Mouse (Mus musculus): ENCODE measurements around the gene Olfr1189. TPM values are rescaled to one million over a fixed set of nuclear protein-coding genes. Genes with fewer than 3 reads are reported as not detected.
"Not testable (repeated sequence)": the region's sequence is repeated elsewhere in the genome, so short reads cannot be mapped to it uniquely, and the experiment has no call there.

Olfr1189 gene
- total RNA-seq (2014; fragmentation: Nextera tagmentation) (not detected in 2 replicates), total RNA-seq (2017) (not detected in 2 replicates)

- ATAC-seq (replicated peaks; ENCODE audit: low FRiP score, low TSS enrichment, poor library complexity, severe bottlenecking) = no peak
Measured at GRCm38 (mm10) chr2:88586154-88586553, at the start of gene Olfr1189. Olfr1189 (plus strand) TSS chr2:88586454.

- ATAC-seq (replicated peaks; ENCODE audit: low FRiP score, low TSS enrichment, poor library complexity, severe bottlenecking) = no peak
Measured at GRCm38 (mm10) chr2:88556635-88557034, 29.6 kb upstream of the Olfr1189 start, which contains the start of gene Olfr1188. Olfr1188 (plus strand) TSS chr2:88556935.

GRCm38 (mm10) chr2:88572696-88573095 is 13.6 kb upstream of the Olfr1189 start:
- ATAC-seq (replicated peaks; ENCODE audit: low FRiP score, low TSS enrichment, poor library complexity, severe bottlenecking) = not testable (repeated sequence)

GRCm38 (mm10) chr2:88640242-88640641 is 54.0 kb downstream of the Olfr1189 start, which contains the start of gene Olfr1191-ps1:
Olfr1191-ps1 (plus strand) TSS chr2:88640542.
- not testable (repeated sequence) for ATAC-seq (replicated peaks; ENCODE audit: low FRiP score, low TSS enrichment, poor library complexity, severe bottlenecking)

Other genes starting within 250 kb of the Olfr1189 start
- gene Olfr1176, start 249.7 kb upstream of the Olfr1189 start, total RNA-seq (2014; fragmentation: Nextera tagmentation) = not detected in 2 replicates
- not detected in 2 replicates for gene Olfr1176, start 249.7 kb upstream of the Olfr1189 start, total RNA-seq (2017)
- not detected in 2 replicates for gene Olfr1177-ps, start 240.0 kb upstream of the Olfr1189 start, total RNA-seq (2014; fragmentation: Nextera tagmentation)
- gene Olfr1177-ps, start 240.0 kb upstream of the Olfr1189 start, total RNA-seq (2017) = not detected in 2 replicates
- not detected in 2 replicates for gene Olfr1178, start 199.4 kb upstream of the Olfr1189 start, total RNA-seq (2014; fragmentation: Nextera tagmentation)
- not detected in 2 replicates for gene Olfr1178, start 199.4 kb upstream of the Olfr1189 start, total RNA-seq (2017)
- not detected in 2 replicates for gene Olfr1179, start 180.0 kb upstream of the Olfr1189 start, total RNA-seq (2014; fragmentation: Nextera tagmentation)
- gene Olfr1179, start 180.0 kb upstream of the Olfr1189 start, total RNA-seq (2017) = not detected in 2 replicates
- not detected in 2 replicates for gene Olfr1180, start 167.3 kb upstream of the Olfr1189 start, total RNA-seq (2014; fragmentation: Nextera tagmentation)
- gene Olfr1180, start 167.3 kb upstream of the Olfr1189 start, total RNA-seq (2017) = not detected in 2 replicates
- not detected in 2 replicates for gene Olfr1181, start 160.3 kb upstream of the Olfr1189 start, total RNA-seq (2014; fragmentation: Nextera tagmentation)
- not detected in 2 replicates for gene Olfr1181, start 160.3 kb upstream of the Olfr1189 start, total RNA-seq (2017)
- gene Gm13757, start 137.3 kb upstream of the Olfr1189 start, total RNA-seq (2014; fragmentation: Nextera tagmentation) = not detected in 2 replicates
- not detected in 2 replicates for gene Gm13757, start 137.3 kb upstream of the Olfr1189 start, total RNA-seq (2017)
- gene Olfr1183, start 131.6 kb upstream of the Olfr1189 start, total RNA-seq (2014; fragmentation: Nextera tagmentation) = not detected in 2 replicates
- not detected in 2 replicates for gene Olfr1183, start 131.6 kb upstream of the Olfr1189 start, total RNA-seq (2017)
- gene Olfr1184, start 102.9 kb upstream of the Olfr1189 start, total RNA-seq (2014; fragmentation: Nextera tagmentation) = not detected in 2 replicates
- gene Olfr1184, start 102.9 kb upstream of the Olfr1189 start, total RNA-seq (2017) = not detected in 2 replicates
- gene Olfr1185-ps1, start 93.1 kb upstream of the Olfr1189 start, total RNA-seq (2014; fragmentation: Nextera tagmentation) = not detected in 2 replicates
- gene Olfr1185-ps1, start 93.1 kb upstream of the Olfr1189 start, total RNA-seq (2017) = not detected in 2 replicates
- gene Olfr1186, start 67.9 kb upstream of the Olfr1189 start, total RNA-seq (2014; fragmentation: Nextera tagmentation) = not detected in 2 replicates
- gene Olfr1186, start 67.9 kb upstream of the Olfr1189 start, total RNA-seq (2017) = not detected in 2 replicates
- not detected in 2 replicates for gene Olfr1188, start 29.5 kb upstream of the Olfr1189 start, total RNA-seq (2014; fragmentation: Nextera tagmentation)
- not detected in 2 replicates for gene Olfr1188, start 29.5 kb upstream of the Olfr1189 start, total RNA-seq (2017)
- not detected in 2 replicates for gene Olfr1191-ps1, start 54.1 kb downstream of the Olfr1189 start, total RNA-seq (2014; fragmentation: Nextera tagmentation)
- not detected in 2 replicates for gene Olfr1191-ps1, start 54.1 kb downstream of the Olfr1189 start, total RNA-seq (2017)
- not detected in 2 replicates for gene Olfr1192-ps1, start 62.1 kb downstream of the Olfr1189 start, total RNA-seq (2014; fragmentation: Nextera tagmentation)
- gene Olfr1192-ps1, start 62.1 kb downstream of the Olfr1189 start, total RNA-seq (2017) = not detected in 2 replicates
- not detected in 2 replicates for gene Olfr1193, start 89.2 kb downstream of the Olfr1189 start, total RNA-seq (2014; fragmentation: Nextera tagmentation)
- gene Olfr1193, start 89.2 kb downstream of the Olfr1189 start, total RNA-seq (2017) = not detected in 2 replicates
- gene Olfr1195, start 102.7 kb downstream of the Olfr1189 start, total RNA-seq (2014; fragmentation: Nextera tagmentation) = not detected in 2 replicates
- gene Olfr1195, start 102.7 kb downstream of the Olfr1189 start, total RNA-seq (2017) = not detected in 2 replicates
- not detected in 2 replicates for gene Olfr1196, start 118.1 kb downstream of the Olfr1189 start, total RNA-seq (2014; fragmentation: Nextera tagmentation)
- not detected in 2 replicates for gene Olfr1196, start 118.1 kb downstream of the Olfr1189 start, total RNA-seq (2017)
- not detected in 2 replicates for gene Olfr1197, start 145.9 kb downstream of the Olfr1189 start, total RNA-seq (2014; fragmentation: Nextera tagmentation)
- gene Olfr1197, start 145.9 kb downstream of the Olfr1189 start, total RNA-seq (2017) = not detected in 2 replicates
- not detected in 2 replicates for gene Olfr1198, start 164.9 kb downstream of the Olfr1189 start, total RNA-seq (2014; fragmentation: Nextera tagmentation)
- gene Olfr1198, start 164.9 kb downstream of the Olfr1189 start, total RNA-seq (2017) = not detected in 2 replicates
- gene Olfr1199, start 174.0 kb downstream of the Olfr1189 start, total RNA-seq (2014; fragmentation: Nextera tagmentation) = not detected in 2 replicates
- not detected in 2 replicates for gene Olfr1199, start 174.0 kb downstream of the Olfr1189 start, total RNA-seq (2017)
- gene Olfr1200, start 184.0 kb downstream of the Olfr1189 start, total RNA-seq (2014; fragmentation: Nextera tagmentation) = not detected in 2 replicates
- gene Olfr1200, start 184.0 kb downstream of the Olfr1189 start, total RNA-seq (2017) = not detected in 2 replicates
- not detected in 2 replicates for gene Olfr1201, start 206.6 kb downstream of the Olfr1189 start, total RNA-seq (2014; fragmentation: Nextera tagmentation)
- gene Olfr1201, start 206.6 kb downstream of the Olfr1189 start, total RNA-seq (2017) = not detected in 2 replicates
- not detected in 2 replicates for gene Olfr1202, start 228.0 kb downstream of the Olfr1189 start, total RNA-seq (2014; fragmentation: Nextera tagmentation)
- not detected in 2 replicates for gene Olfr1202, start 228.0 kb downstream of the Olfr1189 start, total RNA-seq (2017)
- not detected in 2 replicates for gene Olfr1205, start 243.3 kb downstream of the Olfr1189 start, total RNA-seq (2014; fragmentation: Nextera tagmentation)
- gene Olfr1205, start 243.3 kb downstream of the Olfr1189 start, total RNA-seq (2017) = not detected in 2 replicates

All from megakaryocyte-erythroid progenitor cell, adult 5-6 weeks (primary cell).